Mouse (Mus musculus) inflammation-experienced regulatory T-cells, adult 6 months (primary cell): Measurements from ENCODE around the gene Srpk1. TPM values are rescaled to one million over a fixed set of nuclear protein-coding genes. Genes with fewer than 3 reads are reported as not detected.
"Not testable (repeated sequence)": the region's sequence is repeated elsewhere in the genome, so short reads cannot be mapped to it uniquely, and the experiment has no call there.

Experiments used
- ATAC-seq: one replicate; pipeline ENCODE4 v1.8.0; 2017
- polyA plus RNA-seq, 3 experiments: library from polyadenylated mRNA; unstranded; fragments of 100-300 nt; shearing (Covaris generic); gene quantifications; one replicate each; pipeline ENCODE4 v1.2.1; 2017

The Srpk1 gene
- polyA plus RNA-seq, 3 experiments from 2014 or later: 164 to 225 (median 209) TPM

DNA sequence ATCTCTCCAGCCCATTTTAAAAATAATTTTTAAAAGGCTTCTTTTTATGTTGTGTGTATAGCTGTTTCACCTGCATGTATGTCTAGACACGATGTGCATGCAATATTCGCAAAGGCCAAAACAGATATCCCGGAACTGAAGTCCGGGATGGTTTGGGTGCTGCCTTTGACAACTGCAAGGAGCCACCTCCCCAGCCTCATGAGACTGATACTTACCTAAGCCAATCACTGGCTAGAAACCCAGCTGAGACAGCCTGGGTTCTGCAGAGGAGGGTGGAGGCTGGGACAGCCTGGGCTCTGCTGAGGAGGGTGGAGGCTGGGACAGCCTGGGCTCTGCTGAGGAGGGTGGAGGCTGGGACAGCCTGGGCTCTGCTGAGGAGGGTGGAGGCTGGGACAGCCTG, 68.5 kb downstream of the Srpk1 start:
- not testable (repeated sequence) for ATAC-seq

DNA sequence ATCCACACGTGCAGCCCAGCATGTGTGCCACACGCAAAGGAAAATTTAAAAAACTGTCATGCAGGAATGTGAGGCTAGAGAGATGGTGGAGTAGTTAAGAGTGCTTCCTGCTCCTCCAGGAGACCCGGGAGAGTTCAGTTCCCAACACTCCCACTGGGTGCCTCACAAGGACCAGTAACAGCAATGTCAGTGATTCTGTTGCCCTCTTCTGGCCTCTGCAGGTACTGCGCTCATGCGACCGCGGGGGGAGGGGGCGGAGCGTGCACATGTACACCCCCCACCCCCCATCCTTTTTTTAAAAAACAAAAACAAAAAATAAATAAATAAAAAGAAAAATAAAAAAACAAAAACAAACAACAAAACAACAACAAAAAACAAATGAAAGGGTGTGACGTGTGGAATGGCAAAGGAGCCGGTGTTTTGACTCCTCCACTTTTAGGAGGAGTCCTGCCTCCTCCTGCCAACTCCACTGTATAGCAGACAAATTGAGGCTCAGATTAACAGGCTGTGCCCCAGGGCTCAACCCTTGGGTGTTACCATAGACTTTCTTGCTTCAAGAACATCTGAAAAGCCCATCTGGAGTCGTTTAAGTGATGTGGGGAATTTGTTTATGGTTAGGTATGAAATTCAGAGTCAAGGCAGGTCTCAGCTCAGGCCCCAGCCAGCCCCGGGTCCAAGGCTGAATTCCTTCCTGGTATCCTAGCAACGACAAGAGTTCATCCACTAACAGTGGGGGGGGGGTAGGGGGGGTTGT, 69.3 kb downstream of the Srpk1 start:
- peak; percentile 83 for ATAC-seq

GRCm38 (mm10) chr17:28549111-28549510, 73.4 kb downstream of the Srpk1 start, which contains the start of gene Clpsl2:
Gene Clpsl2 (plus strand): TSS chr17:28549411.
- no peak for ATAC-seq

DNA sequence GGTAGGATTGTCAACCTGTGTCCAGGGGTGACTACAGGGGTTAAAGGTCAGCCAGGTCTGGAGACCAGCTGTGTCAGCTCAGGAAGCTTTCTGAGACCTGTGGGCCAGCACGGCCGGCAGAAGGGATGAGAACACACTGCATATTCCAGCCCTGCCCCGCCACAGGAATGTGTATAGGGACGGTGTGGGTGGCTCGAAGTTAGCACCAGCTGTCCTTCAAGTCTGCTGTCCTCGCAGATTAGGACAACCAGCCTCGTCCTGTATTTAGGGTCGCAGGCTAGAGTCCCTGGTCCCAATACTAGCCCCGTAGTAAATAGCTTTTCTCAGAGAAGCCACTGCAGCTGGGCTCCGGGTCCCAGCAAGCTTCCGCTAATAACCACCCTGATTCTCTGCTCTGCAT, 74.0 kb downstream of the Srpk1 start:
- ATAC-seq: no peak

GRCm38 (mm10) chr17:28546925-28547324, 75.6 kb downstream of the Srpk1 start:
- ATAC-seq: no peak

DNA sequence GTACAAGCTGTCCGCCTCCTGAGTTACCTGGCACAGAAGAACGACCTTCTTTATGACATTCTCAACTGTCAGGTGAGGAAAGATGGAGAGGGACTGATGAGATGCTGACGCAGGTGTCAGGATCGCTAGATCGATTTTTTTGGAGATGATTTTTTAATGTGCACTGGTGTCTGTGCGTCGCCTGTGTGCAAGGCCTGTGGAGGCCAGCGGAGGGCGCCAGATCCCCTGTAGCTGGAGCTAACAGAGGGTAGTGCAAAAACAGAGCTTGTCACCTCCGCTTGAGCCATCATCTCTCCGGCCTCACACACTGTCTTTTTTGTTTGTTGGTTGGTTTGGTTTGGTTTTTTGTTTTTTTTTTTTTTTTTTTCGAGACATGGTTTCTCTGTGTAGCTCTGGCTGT, 84.6 kb downstream of the Srpk1 start:
- ATAC-seq: no peak

Other genes with a start within 250 kb of the Srpk1 start
- 10 to 100 TPM; 19.3 to 24.5 (median 20.4) TPM for gene Fkbp5, start 105.2 kb downstream of the Srpk1 start, polyA plus RNA-seq
- under 1 TPM in 2 of 3 experiments, not detected in 1; 0.46 to 0.78 TPM for gene Armc12, start 91.9 kb downstream of the Srpk1 start, polyA plus RNA-seq
- gene Clpsl2, start 73.3 kb downstream of the Srpk1 start, polyA plus RNA-seq: not detected
- not detected for gene Clps, start 61.9 kb downstream of the Srpk1 start, polyA plus RNA-seq
- gene Lhfpl5, start 47.1 kb downstream of the Srpk1 start, polyA plus RNA-seq: 1 to 10 TPM; 1.0 to 2.0 (median 1.9) TPM
- under 1 TPM; 0.21 to 0.88 (median 0.87) TPM for gene Slc26a8, start 67.5 kb upstream of the Srpk1 start, polyA plus RNA-seq
- gene Mapk14, start 68.6 kb upstream of the Srpk1 start, polyA plus RNA-seq: 10 to 100 TPM; 17.7 to 24.5 (median 24.2) TPM
- 10 to 100 TPM in 2 of 3 experiments, 1 to 10 TPM in 1; 6.0 to 13.5 (median 11.2) TPM for gene AC170998.1, start 103.4 kb upstream of the Srpk1 start, polyA plus RNA-seq
- gene Mapk13, start 146.6 kb upstream of the Srpk1 start, polyA plus RNA-seq: not detected
- 1 to 10 TPM; 3.0 to 4.1 (median 3.1) TPM for gene Brpf3, start 178.4 kb upstream of the Srpk1 start, polyA plus RNA-seq
- gene Pnpla1, start 235.7 kb upstream of the Srpk1 start, polyA plus RNA-seq: not detected